26 mouse cellular contexts compared by ENCODE assay signal in genomic region chr17:64707529-64707928, GRCm38 (mm10).
A peak's percentile ranks its signal among the peaks of the same experiment; 100 is the strongest.
DNase-seq lines count a peak whose midpoint lies in the region; ATAC-seq and TF ChIP-seq lines count a peak whose summit lies in the region.
"Had no signal": no experiment of that assay in that cellular context is flagged by ENCODE, and none has a peak within 500 bp of the region (broad histone marks: within the 10 kb centered on the region; RNA-seq: fewer than 3 reads in every experiment).

No protein-coding gene starts in this region.

- intact Hi-C loops in heart, adult 2 months (cut with DNase I) = no loop called here
- intact Hi-C loops in heart, postnatal 10 days (cut with DNase I) = no loop called here

- TF ChIP-seq CTCF in heart, adult 2 months (IDR thresholded peaks at IDR 0.05) = no peak
- no peak for TF ChIP-seq CTCF in testis, adult 2 months (IDR thresholded peaks at IDR 0.05; ENCODE audit: control insufficient read depth, insufficient read depth, insufficient replicate concordance, low read depth, low read length)

- H3K36me3 ChIP-seq in heart, adult 2 months (ENCODE audit: control insufficient read depth, insufficient read depth, low read length) = peaks cover 3% of the 10 kb centered on the region
- H3K36me3 ChIP-seq in heart, embryonic 11.5 days (ENCODE audit: control insufficient read depth, insufficient read depth, low read length) = 0 out of 2 replicates have a peak, but pooled peaks cover 3% of the 10 kb centered on the region
- H3K36me3 ChIP-seq in heart, embryonic 10.5 days = peaks cover 2% of the 10 kb centered on the region; the same call in 1 of the 2 replicates
- H3K36me3 ChIP-seq in testis, adult 2 months (ENCODE audit: control insufficient read depth, insufficient read depth, low read length) = no peaks in the 10 kb centered on the region

- DNase-seq in adrenal gland, postnatal 10 days = peak; percentile 10
- no peak for DNase-seq in adrenal gland, postnatal 25 days
- DNase-seq in heart, adult 2 months = peak; percentile 36 to 37
- DNase-seq in heart, postnatal 10 days = peak; percentile 49 to 56
- DNase-seq in heart, embryonic 10.5 days (ENCODE audit: low spot score) = no peak
- DNase-seq in testis, postnatal 14 days (ENCODE audit: low spot score) = no peak
- DNase-seq: adrenal gland, adult 8-10 months; cerebellum, adult 11 months; cerebellum, adult 2 months; cerebellum, adult 9-11 months; cerebellum, postnatal 25 days; forebrain, postnatal 0 days; gastrocnemius, adult 2 months; gastrocnemius, postnatal 14 days; kidney, adult 18-20 months had no signal

- no peaks in the 10 kb centered on the region; the same call in 1 of the 2 replicates for H3K79me2 ChIP-seq in heart, adult 2 months (replicated peaks; ENCODE audit: control insufficient read depth, insufficient read depth, low read length)

- H3K4me1 ChIP-seq in heart, adult 2 months (ENCODE audit: control insufficient read depth, insufficient read depth, low read length) = peaks cover 3% of the 10 kb centered on the region; the same call in 1 of the 2 replicates
- no peaks in the 10 kb centered on the region for H3K4me1 ChIP-seq in heart, embryonic 11.5 days (ENCODE audit: control insufficient read depth, insufficient read depth, low read length)
- no peaks in the 10 kb centered on the region for H3K4me1 ChIP-seq in heart, embryonic 10.5 days
- H3K4me1 ChIP-seq in testis, adult 2 months (ENCODE audit: control insufficient read depth, insufficient read depth, low read length) = no peaks in the 10 kb centered on the region
- H3K4me1 ChIP-seq: embryonic facial prominence, embryonic 12.5 days; embryonic facial prominence, embryonic 15.5 days; heart, embryonic 15.5 days had no signal

- WGBS in heart, adult 2 months = 50% methylated on average over 6 of the region's 6 CpGs
- 70% methylated on average over 6 of the region's 6 CpGs for WGBS in heart, embryonic 11.5 days (ENCODE audit: insufficient replicate concordance)
- 74% methylated on average over 6 of the region's 6 CpGs for WGBS in heart, embryonic 10.5 days

- H3K27ac ChIP-seq in heart, adult 2 months = no peak overlapping the region
- no peak overlapping the region for H3K27ac ChIP-seq in heart, embryonic 11.5 days (ENCODE audit: low read depth, low read length)
- no peak overlapping the region for H3K27ac ChIP-seq in heart, embryonic 10.5 days
- H3K27ac ChIP-seq in testis, adult 2 months (ENCODE audit: control insufficient read depth, insufficient read depth, low read depth, low read length) = no peak overlapping the region
- H3K27ac ChIP-seq: embryonic facial prominence, embryonic 12.5 days; embryonic facial prominence, embryonic 15.5 days; gastrocnemius, adult 2 months; heart, embryonic 15.5 days; hindbrain, embryonic 14.5 days; hindbrain, postnatal 0 days had no signal

- no peak for TF ChIP-seq POLR2A in heart, adult 2 months (IDR thresholded peaks at IDR 0.05; ENCODE audit: insufficient read depth, low read depth, low read length)
- TF ChIP-seq POLR2A in testis, adult 2 months (IDR thresholded peaks at IDR 0.05; ENCODE audit: control insufficient read depth, low read depth, low read length) = no peak

- H3K4me2 ChIP-seq in heart, embryonic 11.5 days = no peak overlapping the region
- H3K4me2 ChIP-seq: embryonic facial prominence, embryonic 12.5 days; embryonic facial prominence, embryonic 15.5 days; heart, embryonic 15.5 days; hindbrain, embryonic 14.5 days had no signal

- TF ChIP-seq EP300 in heart, adult 2 months (IDR thresholded peaks at IDR 0.05; ENCODE audit: insufficient read depth, low read depth, low read length) = no peak

- no peaks in the 10 kb centered on the region for H3K27me3 ChIP-seq in heart, adult 2 months (ENCODE audit: control insufficient read depth, insufficient read depth, low read length)
- no peaks in the 10 kb centered on the region for H3K27me3 ChIP-seq in heart, embryonic 11.5 days (ENCODE audit: control insufficient read depth, insufficient read depth, low read length)
- no peaks in the 10 kb centered on the region for H3K27me3 ChIP-seq in heart, embryonic 10.5 days (ENCODE audit: insufficient read depth, poor library complexity, severe bottlenecking)
- no peaks in the 10 kb centered on the region for H3K27me3 ChIP-seq in testis, adult 2 months (ENCODE audit: control insufficient read depth, insufficient read depth, low read length)
- H3K27me3 ChIP-seq: embryonic facial prominence, embryonic 12.5 days; embryonic facial prominence, embryonic 15.5 days; heart, embryonic 15.5 days had no signal

- H3K4me3 ChIP-seq in heart, adult 2 months = no peak overlapping the region
- H3K4me3 ChIP-seq in heart, embryonic 11.5 days (ENCODE audit: low read depth, low read length) = no peak overlapping the region
- no peak overlapping the region for H3K4me3 ChIP-seq in heart, embryonic 10.5 days
- H3K4me3 ChIP-seq in testis, adult 2 months (ENCODE audit: control insufficient read depth, low read depth, low read length) = peak overlapping the region; percentile 66
- H3K4me3 ChIP-seq: embryonic facial prominence, embryonic 12.5 days; embryonic facial prominence, embryonic 15.5 days; gastrocnemius, adult 2 months; heart, embryonic 15.5 days had no signal

- ATAC-seq in heart, embryonic 11.5 days (replicated peaks; ENCODE audit: insufficient number of reproducible peaks, low FRiP score, low TSS enrichment) = no peak
- ATAC-seq: activated CD4-positive, CD25-positive, alpha-beta regulatory T cell, adult 4 months; forebrain, embryonic 14.5 days; forebrain, postnatal 0 days; hindbrain, postnatal 0 days; inflammation-experienced regulatory T-cells, adult 6 months; intestine, embryonic 16.5 days had no signal

- no peak overlapping the region for H3K9ac ChIP-seq in heart, adult 2 months (ENCODE audit: low read depth, low read length)
- no peak overlapping the region for H3K9ac ChIP-seq in heart, embryonic 11.5 days (ENCODE audit: low read depth, low read length)
- H3K9ac ChIP-seq: embryonic facial prominence, embryonic 12.5 days; embryonic facial prominence, embryonic 15.5 days; forebrain, postnatal 0 days; heart, embryonic 15.5 days; hindbrain, embryonic 14.5 days had no signal

- H3K9me3 ChIP-seq in heart, embryonic 11.5 days (replicated peaks; ENCODE audit: control insufficient read depth, low read length) = no peaks in the 10 kb centered on the region
- H3K9me3 ChIP-seq in heart, embryonic 10.5 days = no peaks in the 10 kb centered on the region
- H3K9me3 ChIP-seq: embryonic facial prominence, embryonic 12.5 days; embryonic facial prominence, embryonic 15.5 days; heart, embryonic 15.5 days had no signal

Comparison
In these comparisons a context has a peak if more than half of its experiments do, and no peak if none do; other contexts are left out.
1. DNase-seq: peak in adrenal gland, postnatal 10 days (single experiment), heart, adult 2 months (2 of 2) and heart, postnatal 10 days (2 of 2); none in adrenal gland, postnatal 25 days (single experiment), heart, embryonic 10.5 days (single experiment) and testis, postnatal 14 days (single experiment).